Mouse (Mus musculus) CH12.LX (cell line): ENCODE measurements around the gene Nebl. TPM values are rescaled to one million over a fixed set of nuclear protein-coding genes. Genes with fewer than 3 reads are reported as not detected.

Experiments used
- DNase-seq: peaks from one replicate; pipeline ENCODE4 v3.0.0-alpha.2; 2013; ENCODE audit errors: extremely low read depth
- H3K27ac ChIP-seq: 2 replicates; pipeline ENCODE4 v1.5.1; 2012; ENCODE audit warnings: low read depth, mild to moderate bottlenecking, control low read depth, moderate library complexity; ENCODE audit not compliant: insufficient read depth
- H3K27me3 ChIP-seq: replicated peaks from 2 replicates; pipeline ENCODE3; 2012; ENCODE audit warnings: inconsistent platforms
- H3K36me3 ChIP-seq, 2 experiments: replicated peaks in 1 of 2; 2 replicates each; pipeline versions ENCODE3 to v1.6.1; 2012; ENCODE audit warnings: inconsistent platforms in 1 of 2, low read length in 1 of 2, mild to moderate bottlenecking in 1 of 2, mixed read lengths in 1 of 2, moderate library complexity in 1 of 2; ENCODE audit not compliant: control insufficient read depth in 1 of 2, insufficient read depth in 1 of 2
- H3K4me1 ChIP-seq, 2 experiments: 2 replicates each; pipeline ENCODE4 v1.6.1; 2012; ENCODE audit warnings: inconsistent platforms in 1 of 2, moderate library complexity in 1 of 2; ENCODE audit not compliant: insufficient read depth in 2 of 2, control insufficient read depth in 1 of 2
- H3K4me2 ChIP-seq: 2 replicates; pipeline ENCODE4 v1.6.1; 2012; ENCODE audit warnings: low read depth, mild to moderate bottlenecking, control low read depth; ENCODE audit not compliant: poor library complexity, insufficient read depth, severe bottlenecking
- H3K4me3 ChIP-seq, 3 experiments: fragments of 150-350 bp in 1 of 3; sonication (generic) in 1 of 3; replicated peaks in 1 of 3; 2 replicates each; pipeline versions ENCODE3 to v1.5.1; 2011 to 2012; ENCODE audit warnings: low read depth in 2 of 3, low read length in 2 of 3, mild to moderate bottlenecking in 2 of 3, moderate library complexity in 2 of 3, control low read depth in 1 of 3, improper control_type of control experiment in 1 of 3, inconsistent platforms in 1 of 3, mixed read lengths in 1 of 3; ENCODE audit not compliant: poor library complexity in 1 of 3
- H3K79me2 ChIP-seq: replicated peaks from 2 replicates; pipeline ENCODE4 v1.6.1; 2012; ENCODE audit warnings: mild to moderate bottlenecking, moderate library complexity; ENCODE audit not compliant: control insufficient read depth, poor library complexity, insufficient read depth, severe bottlenecking; ENCODE audit errors: extremely low read depth
- H3K9ac ChIP-seq: 2 replicates; pipeline ENCODE4 v1.6.1; 2012; ENCODE audit warnings: low read depth, mild to moderate bottlenecking, control low read depth, moderate library complexity; ENCODE audit not compliant: insufficient read depth
- H3K9me3 ChIP-seq: replicated peaks from 2 replicates; pipeline ENCODE3; 2012; ENCODE audit warnings: low read length, inconsistent platforms, mixed read lengths
- BHLHE40 ChIP-seq: IDR thresholded peaks from 2 replicates; pipeline ENCODE4 v1.6.1; 2011; ENCODE audit warnings: mild to moderate bottlenecking, low read depth, low read length, improper control_type of control experiment
- CHD1 ChIP-seq: IDR thresholded peaks from 2 replicates; pipeline ENCODE4 v1.6.1; 2012; ENCODE audit warnings: low read depth, low read length, improper control_type of control experiment, inconsistent platforms
- E2F4 ChIP-seq: IDR thresholded peaks from 2 replicates; pipeline ENCODE4 v1.6.1; 2011; ENCODE audit warnings: low read depth, low read length, improper control_type of control experiment; ENCODE audit not compliant: insufficient replicate concordance
- ELF1 ChIP-seq: IDR thresholded peaks from 2 replicates; pipeline ENCODE4 v1.6.1; 2014; ENCODE audit warnings: low read depth, mild to moderate bottlenecking, inconsistent platforms, low read length, improper control_type of control experiment
- EP300 ChIP-seq: IDR thresholded peaks from 2 replicates; pipeline ENCODE4 v1.6.1; 2011; ENCODE audit warnings: low read length, improper control_type of control experiment
- ETS1 ChIP-seq: conservative IDR thresholded peaks from 2 replicates; pipeline ENCODE4 v1.6.1; 2012; ENCODE audit warnings: low read depth, mild to moderate bottlenecking, inconsistent platforms, low read length, improper control_type of control experiment, moderate library complexity
- GABPA ChIP-seq: IDR thresholded peaks from 2 replicates; pipeline ENCODE4 v1.6.1; 2012; ENCODE audit warnings: low read depth, low read length, improper control_type of control experiment, inconsistent platforms; ENCODE audit not compliant: insufficient replicate concordance
- HCFC1 ChIP-seq: IDR thresholded peaks from 2 replicates; pipeline ENCODE4 v1.6.1; 2012; ENCODE audit warnings: low read depth, mild to moderate bottlenecking, inconsistent platforms, low read length, improper control_type of control experiment
- JUN ChIP-seq: IDR thresholded peaks from 2 replicates; pipeline ENCODE4 v1.6.1; 2011; ENCODE audit warnings: low read depth, mild to moderate bottlenecking, low read length, improper control_type of control experiment, moderate library complexity; ENCODE audit not compliant: insufficient read depth
- KAT2A ChIP-seq: IDR thresholded peaks from 2 replicates; pipeline ENCODE4 v1.6.1; 2012; ENCODE audit warnings: low read length, improper control_type of control experiment, inconsistent platforms; ENCODE audit not compliant: insufficient replicate concordance
- MAZ ChIP-seq: IDR thresholded peaks from 2 replicates; pipeline ENCODE4 v1.6.1; 2012; ENCODE audit warnings: low read depth, mild to moderate bottlenecking, inconsistent platforms, low read length, improper control_type of control experiment, moderate library complexity
- MEF2A ChIP-seq: IDR thresholded peaks from 2 replicates; pipeline ENCODE4 v1.6.1; 2014; ENCODE audit warnings: low read depth, mild to moderate bottlenecking, inconsistent platforms, low read length, improper control_type of control experiment, borderline replicate concordance
- MXI1 ChIP-seq: IDR thresholded peaks from 2 replicates; pipeline ENCODE4 v1.6.1; 2011; ENCODE audit warnings: mild to moderate bottlenecking, low read depth, low read length, improper control_type of control experiment
- MYC ChIP-seq: IDR thresholded peaks from 2 replicates; pipeline ENCODE4 v1.6.1; 2011; ENCODE audit warnings: low read depth, mild to moderate bottlenecking, improper control_type of control experiment, low read length
- NELFE ChIP-seq: IDR thresholded peaks from 2 replicates; pipeline ENCODE4 v1.6.1; 2011; ENCODE audit warnings: low read depth, low read length, improper control_type of control experiment
- NRF1 ChIP-seq: IDR thresholded peaks from 2 replicates; pipeline ENCODE4 v1.6.1; 2014; ENCODE audit warnings: low read depth, mild to moderate bottlenecking, inconsistent platforms, low read length, improper control_type of control experiment, moderate library complexity
- POLR2AphosphoS2 ChIP-seq: IDR thresholded peaks from 2 replicates; pipeline ENCODE4 v1.6.1; 2011; ENCODE audit warnings: low read depth, low read length, improper control_type of control experiment
- RCOR1 ChIP-seq: conservative IDR thresholded peaks from 2 replicates; pipeline ENCODE4 v1.6.1; 2012; ENCODE audit warnings: low read depth, mild to moderate bottlenecking, inconsistent platforms, low read length, improper control_type of control experiment
- SIN3A ChIP-seq: IDR thresholded peaks from 2 replicates; pipeline ENCODE4 v1.6.1; 2012; ENCODE audit warnings: low read length, improper control_type of control experiment, inconsistent platforms
- TCF12 ChIP-seq: IDR thresholded peaks from 2 replicates; pipeline ENCODE4 v1.6.1; 2014; ENCODE audit warnings: low read depth, mild to moderate bottlenecking, inconsistent platforms, low read length, improper control_type of control experiment
- UBTF ChIP-seq: IDR thresholded peaks from 2 replicates; pipeline ENCODE4 v1.6.1; 2012; ENCODE audit warnings: low read depth, mild to moderate bottlenecking, inconsistent platforms, low read length, improper control_type of control experiment, moderate library complexity
- USF2 ChIP-seq: conservative IDR thresholded peaks from 2 replicates; pipeline ENCODE4 v1.6.1; 2011; ENCODE audit warnings: low read depth, low read length, improper control_type of control experiment
- ZKSCAN1 ChIP-seq: IDR thresholded peaks from 2 replicates; pipeline ENCODE4 v1.6.1; 2012; ENCODE audit warnings: low read depth, inconsistent platforms, low read length, improper control_type of control experiment, borderline replicate concordance
- ZMIZ1 ChIP-seq: IDR thresholded peaks from 2 replicates; pipeline ENCODE4 v1.6.1; 2012; ENCODE audit warnings: low read depth, mild to moderate bottlenecking, inconsistent platforms, low read length, improper control_type of control experiment
- ZNF384 ChIP-seq: IDR thresholded peaks from 2 replicates; pipeline ENCODE4 v1.6.1; 2012; ENCODE audit warnings: low read depth, low read length, improper control_type of control experiment, inconsistent platforms
- dilution Hi-C: fragments of 300-500 bp; cut with MboI; formaldehyde crosslinking; loops from 2 replicates; pipeline ENCODE4 v1.14.3; 2020; ENCODE audit warnings: low sequenced_read_pairs; ENCODE audit not compliant: extremely low pct_unique_long_range_greater_than_20kb, extremely low pct_ligation_motif_present
- in situ Hi-C: fragments of 300-500 bp; cut with MboI; formaldehyde crosslinking; loops from 3 replicates; pipeline ENCODE4 v1.14.3; 2019; ENCODE audit warnings: low sequenced_read_pairs, low pct_ligation_motif_present, low pct_unique_long_range_greater_than_20kb, mixed read lengths
- polyA plus RNA-seq: library from polyadenylated mRNA; unstranded; fragments of >175 nt; gene quantifications from 2 replicates; pipeline ENCODE4 v1.2.1, GENCODE M21; 2012; ENCODE audit warnings: low read depth; ENCODE audit not compliant: insufficient read length
- total RNA-seq, 2 experiments: library from RNA; depleted of rRNA; stranded (reverse); fragments of 300-350 nt in 1 of 2; fragments of >200 nt in 1 of 2; gene quantifications; 2 replicates each; pipeline ENCODE4 v1.2.3; 2012 to 2014

Gene Nebl
- total and polyA plus RNA-seq, 3 experiments: 12.6 to 113 (median 46.4) TPM

- no peaks in the 10 kb centered on the region for H3K4me1 ChIP-seq
- no peak overlapping the region for H3K9ac ChIP-seq
- dilution Hi-C loops: no loop called here
- TF ChIP-seq UBTF: no peak
- TF ChIP-seq NELFE: no peak
- TF ChIP-seq GABPA: no peak
- no peak for TF ChIP-seq E2F4
- no peak for TF ChIP-seq USF2
- TF ChIP-seq ELF1: no peak
- no peak for TF ChIP-seq POLR2AphosphoS2
- no peak for TF ChIP-seq EP300
- no peak for TF ChIP-seq MYC
- no peak for TF ChIP-seq HCFC1
- TF ChIP-seq NRF1: no peak
- TF ChIP-seq JUN: no peak
- no peak for TF ChIP-seq BHLHE40
- TF ChIP-seq, all 38 proteins: peak for 0
- Histone ChIP-seq H3K9me3 (no peaks in the 10 kb centered on the region), H3K27ac (no peak overlapping the region), H3K4me3 (no peak overlapping the region), H3K4me2 (no peak overlapping the region), H3K36me3 (no peaks in the 10 kb centered on the region), H3K27me3 (no peaks in the 10 kb centered on the region), H3K79me2 (no peaks in the 10 kb centered on the region)
- in situ Hi-C loops: no loop called here
- DNase-seq: no peak
Measured at GRCm38 (mm10) chr2:17438317-17438716, 292.9 kb downstream of the Nebl start.

GRCm38 (mm10) chr2:17436739-17437440 is 294.4 kb downstream of the Nebl start:
- no peaks in the 10 kb centered on the region for H3K9me3 ChIP-seq
- no peak overlapping the region for H3K4me3 ChIP-seq
- H3K36me3 ChIP-seq: no peaks in the 10 kb centered on the region
- DNase-seq: peak; percentile 2
- dilution Hi-C loops: no loop called here
- no peak overlapping the region for H3K27ac ChIP-seq
- H3K27me3 ChIP-seq: no peaks in the 10 kb centered on the region
- TF ChIP-seq ZNF384: no peak
- no peak for TF ChIP-seq NELFE
- TF ChIP-seq ETS1: no peak
- no peak for TF ChIP-seq BHLHE40
- TF ChIP-seq USF2: no peak
- no peak for TF ChIP-seq ZKSCAN1
- TF ChIP-seq KAT2A: no peak
- no peak for TF ChIP-seq TCF12
- no peak for TF ChIP-seq MXI1
- no peak for TF ChIP-seq EP300
- no peak for TF ChIP-seq ZMIZ1
- TF ChIP-seq MAZ: no peak
- TF ChIP-seq MEF2A: no peak
- TF ChIP-seq RCOR1: no peak
- TF ChIP-seq SIN3A: no peak
- TF ChIP-seq CHD1: no peak
- TF ChIP-seq, all 38 proteins: peak for 0
- Histone ChIP-seq H3K9ac (no peak overlapping the region), H3K4me2 (no peak overlapping the region), H3K4me1 (no peaks in the 10 kb centered on the region), H3K79me2 (no peaks in the 10 kb centered on the region)
- in situ Hi-C loops: no loop called here
